Mouse (Mus musculus) cerebellum, postnatal 4 days (tissue): ENCODE data around the gene Tbc1d4.
"Not testable (repeated sequence)": the region's sequence is repeated elsewhere in the genome, so short reads cannot be mapped to it uniquely, and the experiment has no call there.

ENCODE experiments used
- DNase-seq, 2 experiments: peaks; one replicate each; pipeline ENCODE4 v3.0.0; 2022; ENCODE audit warnings: low spot score in 2 of 2, mixed read lengths in 1 of 2

Gene Tbc1d4

DNA sequence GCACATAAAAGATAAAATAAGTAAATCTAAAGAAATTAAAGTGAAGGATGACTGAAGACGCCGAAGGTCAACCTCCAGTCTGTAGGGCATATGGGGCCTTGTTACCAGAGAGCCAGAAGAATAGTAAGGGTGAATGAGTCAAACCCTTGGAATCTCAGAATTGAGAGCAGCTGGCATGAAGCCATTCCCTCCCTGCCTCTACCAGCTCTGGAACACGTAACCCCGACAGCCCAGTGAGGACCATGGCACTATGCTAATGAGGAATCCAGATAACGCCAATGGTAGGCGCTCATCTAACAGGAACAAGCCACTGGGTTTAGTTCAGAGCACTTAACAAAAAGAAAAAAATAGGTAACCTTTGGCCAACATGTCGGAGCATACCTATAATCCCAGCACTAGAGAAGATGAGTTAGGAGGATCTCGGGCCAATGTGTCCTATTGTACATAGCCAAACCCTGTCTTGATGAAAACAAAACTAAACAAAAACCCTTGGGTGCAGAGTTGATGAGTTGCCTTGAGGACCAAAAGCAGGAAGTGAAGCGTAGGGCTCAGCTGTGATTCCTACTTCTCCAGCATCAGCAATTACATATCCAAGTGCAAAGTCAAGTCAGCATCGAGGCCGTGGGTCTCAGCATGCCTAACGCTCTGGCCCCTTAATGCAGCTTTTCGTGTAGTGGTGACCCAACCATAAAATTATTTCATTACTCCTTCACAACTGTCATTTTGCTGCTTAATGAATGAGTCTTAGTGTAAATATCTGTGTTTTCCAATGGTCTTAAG lies 13.5 kb downstream of the Tbc1d4 start:
- no peak for DNase-seq

GRCm38 (mm10) chr14:101594001-101594400 lies 15.0 kb downstream of the Tbc1d4 start:
- DNase-seq = no peak

- no peak for DNase-seq
Measured at GRCm38 (mm10) chr14:101593340-101593739, 15.7 kb downstream of the Tbc1d4 start.

- peak in 1 of 2 experiments; percentile 14 for DNase-seq
Measured at GRCm38 (mm10) chr14:101591101-101591500, 17.9 kb downstream of the Tbc1d4 start.

- not testable (repeated sequence) for DNase-seq
Measured at GRCm38 (mm10) chr14:101588209-101588991, 20.6 kb downstream of the Tbc1d4 start.

GRCm38 (mm10) chr14:101587366-101588040 lies 21.5 kb downstream of the Tbc1d4 start:
- not testable (repeated sequence) for DNase-seq

- DNase-seq = no peak
Measured at GRCm38 (mm10) chr14:101586096-101586495, 22.9 kb downstream of the Tbc1d4 start.

GRCm38 (mm10) chr14:101575651-101576050 lies 33.3 kb downstream of the Tbc1d4 start:
- DNase-seq = no peak

DNA sequence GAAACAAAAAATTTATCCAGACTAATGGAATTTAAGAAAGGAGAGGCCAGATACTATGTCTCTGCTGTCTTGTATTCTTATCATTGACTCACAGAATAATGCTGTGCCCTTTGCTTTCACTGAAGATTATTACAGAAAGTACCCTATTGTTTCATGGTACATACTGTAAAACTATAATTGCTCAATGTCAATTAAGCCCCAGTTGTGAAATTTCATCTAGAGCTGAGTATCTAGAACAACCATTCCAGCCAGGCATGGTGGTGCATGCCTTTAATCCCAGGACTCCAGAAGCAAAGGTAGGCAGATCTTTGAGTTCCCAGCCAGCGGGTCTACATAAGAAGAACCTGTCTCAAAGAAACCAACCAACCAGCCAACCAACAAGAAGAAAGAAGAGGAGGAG lies 34.5 kb downstream of the Tbc1d4 start:
- no peak for DNase-seq

DNA sequence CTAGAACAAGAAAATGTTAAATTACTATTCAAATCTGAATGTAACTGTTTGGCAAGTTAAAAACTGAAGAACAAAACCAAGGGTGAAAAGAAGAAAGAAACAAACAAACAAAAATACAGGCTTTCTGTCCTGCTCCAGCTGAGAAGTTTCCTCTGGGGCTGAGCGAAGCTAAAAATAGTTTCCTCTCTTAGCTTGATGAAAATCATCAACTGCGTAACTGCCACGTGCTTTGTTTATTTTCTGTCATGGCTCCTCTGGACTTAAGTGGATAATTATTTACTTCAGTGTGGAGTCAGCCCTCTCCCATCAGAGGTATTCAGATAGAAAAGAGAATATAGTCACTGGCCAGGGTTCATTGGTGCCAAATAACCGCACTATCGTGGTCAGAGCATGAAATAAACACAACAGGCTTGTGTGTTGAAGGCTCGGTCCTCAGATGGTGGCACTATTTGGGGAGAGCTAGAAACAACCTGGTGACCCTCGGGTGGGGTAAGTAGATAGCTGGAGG lies 35.8 kb downstream of the Tbc1d4 start:
- no peak for DNase-seq

DNA sequence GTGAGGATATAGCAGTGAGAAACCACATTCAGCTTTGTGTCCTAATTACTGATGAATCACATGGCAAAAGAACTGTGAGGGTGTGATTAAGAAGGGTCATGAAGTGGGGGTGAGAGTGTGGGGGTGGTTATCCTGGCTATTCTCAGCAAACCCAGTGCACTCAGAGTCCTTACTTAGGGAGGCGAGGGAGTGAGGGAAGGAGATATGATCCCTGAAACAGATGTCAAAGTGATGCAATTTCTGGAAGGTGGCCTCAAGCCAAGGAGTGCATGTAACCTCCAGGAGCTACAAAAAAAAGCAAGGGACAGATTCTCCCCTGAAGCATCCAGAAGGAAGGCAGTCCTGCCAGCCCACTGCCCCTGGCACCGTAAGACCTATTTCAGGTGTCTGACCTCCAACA lies 40.2 kb downstream of the Tbc1d4 start:
- peak in 1 of 2 experiments; percentile 11 for DNase-seq

DNA sequence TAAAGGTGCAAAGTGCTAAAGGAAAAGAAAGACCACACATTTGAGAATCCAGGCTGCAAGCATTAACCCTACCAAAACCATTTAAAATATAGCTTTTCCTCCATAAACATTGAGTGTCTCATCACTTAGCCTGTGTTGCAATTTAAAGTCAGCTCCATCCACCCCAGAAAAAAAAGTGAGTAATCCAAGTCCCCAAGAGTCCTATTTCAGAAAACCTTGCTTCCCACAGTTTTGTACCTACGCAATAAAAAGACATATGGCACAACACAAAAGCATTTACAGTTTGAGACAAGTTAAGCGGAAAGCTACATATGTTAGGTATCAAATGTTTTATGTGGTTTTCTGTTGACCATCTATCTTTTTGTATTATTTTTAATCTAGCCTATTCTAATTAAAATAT lies 42.3 kb downstream of the Tbc1d4 start:
- no peak for DNase-seq

DNA sequence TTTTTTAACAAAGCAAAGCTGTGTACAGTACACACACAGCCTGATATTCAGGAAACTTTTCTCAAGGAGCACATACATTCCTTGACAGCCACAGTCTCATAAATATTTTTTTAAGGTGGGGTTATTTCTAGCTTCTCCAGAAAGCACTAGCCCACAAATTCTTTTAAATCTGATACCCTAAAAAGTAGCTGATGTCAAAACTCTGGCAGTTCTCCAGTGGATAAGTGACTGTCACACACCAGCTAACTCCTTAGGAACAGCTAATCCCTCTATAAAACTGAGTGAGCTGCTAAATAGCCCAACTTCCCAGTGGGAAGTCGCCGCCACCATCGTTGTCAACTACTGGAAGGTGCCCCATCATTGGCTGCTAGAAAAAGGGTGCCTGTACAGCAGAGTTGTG lies 43.3 kb downstream of the Tbc1d4 start:
- no peak for DNase-seq

DNA sequence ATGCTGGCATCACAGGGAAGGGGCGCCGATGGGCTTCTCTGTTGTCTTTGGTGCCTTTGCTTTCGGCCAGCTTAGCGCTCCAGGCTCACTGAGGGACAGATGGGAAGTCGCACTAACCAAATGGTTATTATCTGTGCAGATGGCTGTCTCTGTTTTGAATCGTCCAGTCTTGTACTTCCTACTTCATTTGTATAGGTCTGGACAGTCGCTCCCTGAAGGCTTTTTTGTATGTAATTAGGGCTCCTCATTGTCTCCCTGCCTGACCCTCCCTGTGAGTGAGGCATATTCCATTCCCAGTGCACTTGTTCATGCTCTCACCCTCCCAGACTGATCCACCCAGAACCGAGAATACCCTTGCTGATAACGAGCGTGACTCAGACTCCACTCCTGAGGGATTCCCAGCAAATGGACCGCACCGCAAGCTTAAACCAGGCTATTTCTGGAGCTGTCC lies 47.7 kb downstream of the Tbc1d4 start:
- peak in 1 of 2 experiments; percentile 28 for DNase-seq

DNA sequence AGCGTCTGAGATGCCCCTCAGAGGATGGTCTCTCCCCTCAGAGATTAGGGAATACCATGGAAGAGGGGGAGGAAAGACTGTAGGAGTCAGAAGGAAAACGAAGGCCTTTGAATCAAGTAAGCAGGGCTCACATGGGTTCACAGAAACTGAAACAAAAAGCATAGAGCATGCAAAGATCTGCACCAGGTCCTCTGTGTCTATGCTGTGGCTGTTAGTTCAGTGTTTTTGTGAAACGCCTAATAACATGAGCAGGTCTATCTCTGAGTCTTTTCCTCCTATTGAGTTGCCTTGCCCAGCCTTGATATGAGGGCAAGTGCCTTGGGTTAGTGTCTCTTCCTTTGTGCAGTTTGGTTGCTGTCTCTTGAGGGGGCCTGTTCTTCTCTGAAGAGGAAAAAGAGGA lies 49.5 kb downstream of the Tbc1d4 start:
- no peak for DNase-seq

- no peak for DNase-seq
Measured at GRCm38 (mm10) chr14:101548885-101549573, 60.0 kb downstream of the Tbc1d4 start.

- no peak for DNase-seq
Measured at GRCm38 (mm10) chr14:101541863-101542262, 67.1 kb downstream of the Tbc1d4 start.

- no peak for DNase-seq
Measured at GRCm38 (mm10) chr14:101541141-101541540, 67.8 kb downstream of the Tbc1d4 start.

- DNase-seq = no peak
Measured at GRCm38 (mm10) chr14:101540466-101540865, 68.5 kb downstream of the Tbc1d4 start.

- DNase-seq = no peak
Measured at GRCm38 (mm10) chr14:101537906-101538305, 71.1 kb downstream of the Tbc1d4 start.

- DNase-seq = no peak
Measured at GRCm38 (mm10) chr14:101537413-101537812, 71.6 kb downstream of the Tbc1d4 start.
